Mouse (Mus musculus) limb, embryonic 13.5 days (tissue): ENCODE results near the gene Prdm13. TPM values are rescaled to one million over a fixed set of nuclear protein-coding genes. Genes with fewer than 3 reads are reported as not detected.

ENCODE experiments used
- ATAC-seq: fragments of 200-750 bp; cut with Nextera tagmentation; 2 replicates; pipeline ENCODE4 v1.8.0; 2017; ENCODE audit warnings: low read depth, moderate number of reproducible peaks, moderate TSS enrichment; ENCODE audit not compliant: low FRiP score
- H3K27ac ChIP-seq: fragments of 300-500 bp; sonication (generic); 2 replicates; pipeline ENCODE4 v1.5.1; 2015; ENCODE audit warnings: inconsistent platforms, mild to moderate bottlenecking, moderate library complexity
- H3K27me3 ChIP-seq: fragments of 300-500 bp; sonication (generic); 2 replicates; pipeline ENCODE4 v1.6.1; 2015; ENCODE audit warnings: mild to moderate bottlenecking, inconsistent platforms
- H3K36me3 ChIP-seq: fragments of 300-500 bp; sonication (generic); 2 replicates; pipeline ENCODE4 v1.6.1; 2015; ENCODE audit warnings: inconsistent platforms, mild to moderate bottlenecking, moderate library complexity
- H3K4me1 ChIP-seq: fragments of 300-500 bp; sonication (generic); 2 replicates; pipeline ENCODE4 v1.6.1; 2015; ENCODE audit warnings: inconsistent platforms
- H3K4me2 ChIP-seq: fragments of 300-500 bp; sonication (generic); replicated peaks from 2 replicates; pipeline ENCODE4 v1.6.1; 2015; ENCODE audit warnings: inconsistent platforms, mild to moderate bottlenecking, moderate library complexity
- H3K4me3 ChIP-seq: fragments of 300-500 bp; sonication (generic); 2 replicates; pipeline ENCODE4 v1.5.1; 2015; ENCODE audit warnings: moderate library complexity, mild to moderate bottlenecking, inconsistent platforms
- H3K9ac ChIP-seq: fragments of 300-500 bp; sonication (generic); 2 replicates; pipeline ENCODE4 v1.6.1; 2015; ENCODE audit warnings: mild to moderate bottlenecking, inconsistent platforms
- H3K9me3 ChIP-seq: fragments of 300-500 bp; sonication (generic); 2 replicates; pipeline ENCODE4 v1.6.1; 2016; ENCODE audit warnings: inconsistent platforms
- WGBS: fragments of 180-500 bp; shearing (Covaris S2); methylation state at CpG from one replicate; pipeline ENCODE4 v1.1.7; 2015; 5-methylcytosine and 5-hydroxymethylcytosine counted together
- polyA plus RNA-seq: library from polyadenylated mRNA; unstranded; fragments of >200 nt; fragmentation: Nextera tagmentation; extraction: Ambion mirVana; gene quantifications from 2 replicates; pipeline ENCODE4 v1.2.1, GENCODE M21; 2015

Gene Prdm13
- polyA plus RNA-seq, 1 experiment from 2014 or later: not detected

- no peaks in the 10 kb centered on the region for H3K36me3 ChIP-seq
- H3K27me3 ChIP-seq: peaks cover 100% of the 10 kb centered on the region
- peaks cover 14% of the 10 kb centered on the region for H3K4me1 ChIP-seq
- no peak overlapping the region for H3K27ac ChIP-seq
- WGBS: under 1% methylated on average over 5 of the region's 5 CpGs
- no peaks in the 10 kb centered on the region for H3K9me3 ChIP-seq
- no peak overlapping the region for H3K9ac ChIP-seq
- H3K4me3 ChIP-seq: no peak overlapping the region
- ATAC-seq: no peak
- no peak overlapping the region for H3K4me2 ChIP-seq
Observed at GRCm38 (mm10) chr4:21686934-21687333, 1.2 kb upstream of the Prdm13 start.

DNA sequence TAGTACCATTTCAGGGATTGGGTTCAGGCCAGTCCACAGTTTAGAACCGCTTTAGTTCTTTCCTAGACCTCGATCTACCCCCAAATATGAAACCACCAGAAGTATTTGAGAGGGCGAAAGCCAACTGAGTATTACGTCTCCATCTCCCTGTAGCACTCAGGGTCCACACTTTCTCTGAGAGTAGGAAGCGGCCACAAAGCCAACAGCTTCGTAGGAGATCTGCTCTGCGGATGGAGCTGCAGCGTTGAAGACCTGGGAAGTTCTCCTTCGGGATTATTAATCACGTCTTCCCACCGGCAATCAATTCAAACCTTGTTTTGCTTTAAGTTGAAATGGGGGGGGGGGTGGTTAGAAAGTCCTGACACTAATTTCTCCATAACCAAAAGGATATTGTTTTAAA lies 653 bp upstream of the Prdm13 start:
- Histone ChIP-seq H3K4me2 (no peak overlapping the region), H3K36me3 (no peaks in the 10 kb centered on the region), H3K27ac (no peak overlapping the region), H3K9me3 (no peaks in the 10 kb centered on the region), H3K4me3 (no peak overlapping the region), H3K27me3 (peaks cover 100% of the 10 kb centered on the region), H3K9ac (no peak overlapping the region), H3K4me1 (peaks cover 14% of the 10 kb centered on the region)
- 3% methylated on average over 11 of the region's 11 CpGs for WGBS
- no peak for ATAC-seq

- ATAC-seq: no peak
- no peak overlapping the region for H3K4me2 ChIP-seq
Observed at GRCm38 (mm10) chr4:21684341-21684970, 1.3 kb downstream of the Prdm13 start.

GRCm38 (mm10) chr4:21682421-21683150 lies 3.2 kb downstream of the Prdm13 start:
- H3K27me3 ChIP-seq: peaks cover 100% of the 10 kb centered on the region
- no peaks in the 10 kb centered on the region for H3K36me3 ChIP-seq
- H3K9me3 ChIP-seq: no peaks in the 10 kb centered on the region
- no peak overlapping the region for H3K9ac ChIP-seq
- no peak overlapping the region for H3K4me2 ChIP-seq
- ATAC-seq: no peak
- 9% methylated on average over 10 of the region's 10 CpGs for WGBS
- no peak overlapping the region for H3K27ac ChIP-seq
- H3K4me3 ChIP-seq: no peak overlapping the region
- peaks cover 23% of the 10 kb centered on the region for H3K4me1 ChIP-seq

More at GRCm38 (mm10) chr4:21684341-21684970, 1.3 kb downstream of the Prdm13 start:
- Histone ChIP-seq H3K9me3 (no peaks in the 10 kb centered on the region), H3K4me1 (peaks cover 17% of the 10 kb centered on the region), H3K36me3 (no peaks in the 10 kb centered on the region), H3K9ac (no peak overlapping the region), H3K4me3 (no peak overlapping the region), H3K27me3 (peaks cover 100% of the 10 kb centered on the region), H3K27ac (no peak overlapping the region)
- WGBS: 2% methylated on average over 14 of the region's 14 CpGs

DNA sequence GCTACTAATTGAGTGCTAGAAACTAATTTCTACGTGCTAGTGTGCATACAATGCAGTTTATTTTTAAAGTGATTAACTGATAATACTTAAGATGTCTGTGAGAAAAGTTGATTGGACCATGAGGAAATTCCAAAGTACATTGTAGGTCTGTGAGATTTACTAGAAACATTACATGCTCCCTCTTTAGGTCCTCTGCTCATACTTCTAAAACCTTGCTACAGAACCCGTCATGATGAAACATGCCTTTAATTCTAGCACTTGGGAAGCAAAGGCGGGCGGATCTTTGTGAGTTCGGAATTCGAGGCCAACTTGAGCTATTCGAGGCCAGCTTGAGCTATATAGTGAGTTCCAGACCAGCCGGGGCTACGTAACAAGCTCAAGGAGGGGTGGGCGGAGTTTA lies 4.8 kb downstream of the Prdm13 start:
- H3K27me3 ChIP-seq: peaks cover 100% of the 10 kb centered on the region
- H3K4me1 ChIP-seq: peaks cover 23% of the 10 kb centered on the region
- ATAC-seq: no peak
- no peaks in the 10 kb centered on the region for H3K36me3 ChIP-seq
- no peak overlapping the region for H3K4me3 ChIP-seq
- no peak overlapping the region for H3K9ac ChIP-seq
- WGBS: 3% methylated on average over 10 of the region's 10 CpGs
- H3K9me3 ChIP-seq: no peaks in the 10 kb centered on the region
- H3K27ac ChIP-seq: no peak overlapping the region
- H3K4me2 ChIP-seq: no peak overlapping the region

- Histone ChIP-seq H3K9me3 (no peaks in the 10 kb centered on the region), H3K4me1 (peaks cover 17% of the 10 kb centered on the region), H3K36me3 (no peaks in the 10 kb centered on the region), H3K27me3 (peaks cover 100% of the 10 kb centered on the region), H3K4me3 (peak overlapping the region; percentile 44), H3K4me2 (peak overlapping the region; percentile 66), H3K9ac (no peak overlapping the region), H3K27ac (no peak overlapping the region)
- no peak for ATAC-seq
- 2% methylated on average over 42 of the region's 42 CpGs for WGBS
Observed at GRCm38 (mm10) chr4:21679624-21680480, 5.9 kb downstream of the Prdm13 start.

GRCm38 (mm10) chr4:21678975-21679623 lies 6.7 kb downstream of the Prdm13 start:
- Histone ChIP-seq H3K9ac (peak overlapping the region; percentile 43; the same call in 1 of the 2 replicates), H3K4me3 (peak overlapping the region; percentile 44), H3K9me3 (no peaks in the 10 kb centered on the region), H3K36me3 (no peaks in the 10 kb centered on the region), H3K27ac (no peak overlapping the region), H3K4me2 (peak overlapping the region; percentile 66), H3K27me3 (peaks cover 100% of the 10 kb centered on the region), H3K4me1 (peaks cover 17% of the 10 kb centered on the region)
- under 1% methylated on average over 56 of the region's 79 CpGs for WGBS
- peak; percentile 75 for ATAC-seq

- peak overlapping the region; percentile 43; the same call in 1 of the 2 replicates for H3K9ac ChIP-seq
- no peak; the same call in 1 of the 2 replicates for ATAC-seq
- H3K9me3 ChIP-seq: no peaks in the 10 kb centered on the region
- H3K4me2 ChIP-seq: peak overlapping the region; percentile 66
- peak overlapping the region; percentile 44 for H3K4me3 ChIP-seq
- under 1% methylated on average over 83 of the region's 84 CpGs for WGBS
- H3K4me1 ChIP-seq: peaks cover 17% of the 10 kb centered on the region
- no peaks in the 10 kb centered on the region for H3K36me3 ChIP-seq
- peaks cover 98% of the 10 kb centered on the region for H3K27me3 ChIP-seq
- H3K27ac ChIP-seq: no peak overlapping the region
Observed at GRCm38 (mm10) chr4:21678101-21678974, 7.4 kb downstream of the Prdm13 start.

DNA sequence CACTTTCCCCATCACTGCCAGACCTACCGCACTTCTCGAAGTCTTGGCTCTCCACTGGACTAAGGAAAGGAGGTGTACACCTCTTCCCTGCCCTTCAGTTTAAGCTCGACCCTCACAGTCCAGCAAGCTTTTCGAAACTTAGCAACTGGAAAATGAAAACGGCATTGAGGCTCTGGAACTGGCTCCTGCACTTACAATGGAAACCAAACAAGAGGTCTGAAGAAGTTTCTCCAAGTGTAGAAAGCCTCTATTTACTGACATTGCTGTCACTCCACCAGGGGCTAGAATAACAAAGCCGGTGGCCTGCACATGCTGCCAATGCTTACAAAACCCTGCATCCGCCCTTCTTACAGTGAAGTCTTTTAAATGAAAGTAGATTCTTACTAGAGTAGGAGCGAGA lies 11.1 kb downstream of the Prdm13 start:
- peaks cover 93% of the 10 kb centered on the region for H3K27me3 ChIP-seq

GRCm38 (mm10) chr4:21674042-21674441 lies 11.7 kb downstream of the Prdm13 start:
- Histone ChIP-seq H3K9me3 (no peaks in the 10 kb centered on the region), H3K9ac (no peak overlapping the region), H3K27ac (no peak overlapping the region), H3K27me3 (peaks cover 93% of the 10 kb centered on the region), H3K4me1 (peaks cover 10% of the 10 kb centered on the region), H3K4me3 (no peak overlapping the region), H3K4me2 (no peak overlapping the region), H3K36me3 (no peaks in the 10 kb centered on the region)
- no peak for ATAC-seq
- WGBS: under 1% methylated on average over 17 of the region's 17 CpGs

More for the DNA sequence above, 11.1 kb downstream of the Prdm13 start:
- H3K9ac ChIP-seq: no peak overlapping the region
- H3K4me3 ChIP-seq: no peak overlapping the region
- peaks cover 17% of the 10 kb centered on the region for H3K4me1 ChIP-seq
- H3K9me3 ChIP-seq: no peaks in the 10 kb centered on the region
- H3K27ac ChIP-seq: no peak overlapping the region
- WGBS: 6% methylated on average over 8 of the region's 8 CpGs
- H3K36me3 ChIP-seq: no peaks in the 10 kb centered on the region
- H3K4me2 ChIP-seq: no peak overlapping the region
- ATAC-seq: no peak

DNA sequence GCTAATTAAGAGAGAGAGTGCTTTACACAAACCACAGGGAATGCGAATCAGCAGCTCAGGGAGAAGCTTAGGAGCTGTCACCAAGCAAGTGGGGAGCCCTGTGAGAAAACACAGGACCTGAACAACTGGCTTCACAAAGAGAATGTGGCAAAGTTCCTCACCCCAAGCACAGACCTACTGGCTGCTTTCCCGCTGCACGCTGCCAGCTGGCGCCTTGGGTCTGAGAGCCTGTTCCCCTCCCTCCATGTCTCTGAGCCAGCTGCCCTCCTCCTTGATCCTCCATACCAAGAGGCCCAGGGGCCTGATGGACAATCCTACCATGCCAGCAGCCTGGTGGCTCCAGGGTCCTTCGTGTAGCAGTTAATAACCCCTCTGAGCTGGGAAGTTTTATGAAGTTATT lies 19.8 kb downstream of the Prdm13 start:
- Histone ChIP-seq H3K27me3 (peaks cover 32% of the 10 kb centered on the region), H3K4me3 (no peak overlapping the region), H3K4me1 (no peaks in the 10 kb centered on the region; the same call in 1 of the 2 replicates), H3K9ac (no peak overlapping the region), H3K36me3 (no peaks in the 10 kb centered on the region), H3K4me2 (no peak overlapping the region), H3K27ac (no peak overlapping the region), H3K9me3 (no peaks in the 10 kb centered on the region)
- ATAC-seq: no peak
- WGBS: 11% methylated on average over 5 of the region's 5 CpGs
